Mouse (Mus musculus) embryonic facial prominence, embryonic 11.5 days (tissue): ENCODE results near the gene Mrgprb4. TPM values are rescaled to one million over a fixed set of nuclear protein-coding genes. Genes with fewer than 3 reads are reported as not detected.

Source experiments
- ATAC-seq: fragments of 200-750 bp; cut with Nextera tagmentation; replicated peaks from 2 replicates; pipeline ENCODE4 v1.8.0; 2017; ENCODE audit warnings: low read depth; ENCODE audit not compliant: insufficient number of reproducible peaks, low FRiP score, low TSS enrichment
- DNase-seq: peaks from one replicate; pipeline ENCODE4 v3.0.0-alpha.2; 2015; ENCODE audit warnings: low spot score
- H3K27ac ChIP-seq: fragments of 300-500 bp; sonication (generic); replicated peaks from 2 replicates; pipeline ENCODE4 v1.5.1; 2014; ENCODE audit warnings: mild to moderate bottlenecking, low read depth, low read length, control low read depth
- H3K27me3 ChIP-seq: fragments of 300-500 bp; sonication (generic); 2 replicates; pipeline ENCODE4 v1.6.1; 2014; ENCODE audit warnings: mild to moderate bottlenecking, low read length, moderate library complexity, mixed read lengths; ENCODE audit not compliant: control insufficient read depth, insufficient read depth
- H3K36me3 ChIP-seq: fragments of 300-500 bp; sonication (generic); replicated peaks from 2 replicates; pipeline ENCODE4 v1.6.1; 2014; ENCODE audit warnings: low read depth, mild to moderate bottlenecking, low read length, moderate library complexity, mixed read lengths; ENCODE audit not compliant: control insufficient read depth, insufficient read depth
- H3K4me1 ChIP-seq: fragments of 300-500 bp; sonication (generic); 2 replicates; pipeline ENCODE4 v1.6.1; 2014; ENCODE audit warnings: low read length, mixed read lengths; ENCODE audit not compliant: control insufficient read depth, insufficient read depth
- H3K4me2 ChIP-seq: fragments of 300-500 bp; sonication (generic); 2 replicates; pipeline ENCODE4 v1.6.1; 2014; ENCODE audit warnings: low read depth, mild to moderate bottlenecking, control low read depth, low read length, moderate library complexity
- H3K4me3 ChIP-seq: fragments of 300-500 bp; sonication (generic); 2 replicates; pipeline ENCODE4 v1.5.1; 2014; ENCODE audit warnings: low read depth, low read length, control low read depth
- H3K9ac ChIP-seq: fragments of 300-500 bp; sonication (generic); replicated peaks from 2 replicates; pipeline ENCODE4 v1.6.1; 2014; ENCODE audit warnings: mild to moderate bottlenecking, control low read depth, low read length
- H3K9me3 ChIP-seq: fragments of 300-500 bp; sonication (generic); replicated peaks from 2 replicates; pipeline ENCODE4 v1.6.1; 2016; ENCODE audit warnings: mild to moderate bottlenecking, low read length, inconsistent platforms, mixed read lengths; ENCODE audit not compliant: control insufficient read depth
- WGBS: fragments of 180-500 bp; shearing (Covaris S2); extraction: QIAGEN DNeasy Blood & Tissue Kit; methylation state at CpG from one replicate; pipeline ENCODE4 v1.1.7; 2014; 5-methylcytosine and 5-hydroxymethylcytosine counted together
- polyA plus RNA-seq: library from polyadenylated mRNA; unstranded; fragments of >200 nt; fragmentation: Nextera tagmentation; extraction: Ambion mirVana; gene quantifications from 2 replicates; pipeline ENCODE4 v1.2.1, GENCODE M21; 2014

The Mrgprb4 gene
- not detected in 2 replicates for polyA plus RNA-seq

- Histone ChIP-seq H3K4me3 (no peak within 1 kb of the TSS), H3K36me3 (no peaks in the 10 kb centered on the region), H3K27ac (no peak within 1 kb of the TSS), H3K9ac (no peak within 1 kb of the TSS), H3K27me3 (no peaks in the 10 kb centered on the region), H3K4me1 (no peaks in the 10 kb centered on the region), H3K9me3 (no peaks in the 10 kb centered on the region), H3K4me2 (no peak within 1 kb of the TSS)
- DNase-seq (no peak), ATAC-seq (no peak)
- 87% methylated on average over 3 of the region's 3 CpGs for WGBS
These were observed at the start of gene Mrgprb4 for GRCm38 (mm10) chr7:48199188-48199587. Gene Mrgprb4 (minus strand): TSS chr7:48199288.

DNA sequence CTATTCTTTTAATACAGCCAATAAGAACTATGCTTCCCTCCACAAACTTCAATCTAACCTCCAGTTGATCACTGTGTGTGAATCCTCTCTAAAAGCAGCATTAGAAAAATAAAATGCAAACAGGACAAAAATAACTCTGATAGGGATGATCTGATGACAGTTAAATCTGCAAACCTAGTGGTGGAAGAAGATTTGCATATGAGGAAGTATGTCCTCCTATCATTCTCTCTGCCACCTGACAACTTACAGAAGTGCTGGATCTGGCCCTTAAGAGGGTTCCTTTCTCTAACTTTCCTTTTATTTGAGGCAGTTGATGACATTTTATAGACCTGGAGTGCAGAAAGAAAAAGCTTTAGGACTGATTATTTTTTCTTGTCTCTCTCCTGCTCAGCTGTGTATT is 27.0 kb upstream of the Mrgprb4 start:
- ATAC-seq, result no peak
- H3K9ac ChIP-seq, result no peak overlapping the region
- DNase-seq, result no peak
- no peak overlapping the region for H3K4me2 ChIP-seq
- H3K4me3 ChIP-seq, result no peak overlapping the region
- H3K9me3 ChIP-seq, result no peaks in the 10 kb centered on the region
- H3K4me1 ChIP-seq, result no peaks in the 10 kb centered on the region
- no peaks in the 10 kb centered on the region for H3K36me3 ChIP-seq
- no peaks in the 10 kb centered on the region for H3K27me3 ChIP-seq
- H3K27ac ChIP-seq, result no peak overlapping the region

DNA sequence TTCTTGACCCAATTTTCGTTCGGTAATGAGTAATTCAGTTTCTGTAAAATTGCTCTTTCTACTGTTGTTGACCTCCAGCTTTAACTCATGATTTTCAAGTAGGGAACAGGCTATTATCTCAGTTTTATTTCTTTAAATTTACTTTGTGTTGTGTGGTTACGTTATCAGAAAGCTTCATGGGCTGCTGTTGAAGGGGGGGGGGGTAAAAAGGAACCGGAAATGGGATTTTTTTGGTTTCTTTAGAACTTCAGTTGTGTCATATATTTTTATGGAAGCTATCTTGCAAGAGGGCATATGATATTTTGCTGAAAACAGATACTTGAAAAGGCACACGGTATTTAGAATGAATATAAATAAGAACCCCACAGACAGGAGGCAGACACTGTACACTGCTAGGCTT is 26.0 kb upstream of the Mrgprb4 start:
- Histone ChIP-seq H3K9me3 (no peaks in the 10 kb centered on the region), H3K27ac (no peak overlapping the region), H3K9ac (no peak overlapping the region), H3K4me2 (no peak overlapping the region), H3K4me1 (no peaks in the 10 kb centered on the region), H3K36me3 (no peaks in the 10 kb centered on the region), H3K4me3 (no peak overlapping the region), H3K27me3 (no peaks in the 10 kb centered on the region)
- DNase-seq (no peak), ATAC-seq (no peak)
- 79% methylated on average over 5 of the region's 5 CpGs for WGBS

DNA sequence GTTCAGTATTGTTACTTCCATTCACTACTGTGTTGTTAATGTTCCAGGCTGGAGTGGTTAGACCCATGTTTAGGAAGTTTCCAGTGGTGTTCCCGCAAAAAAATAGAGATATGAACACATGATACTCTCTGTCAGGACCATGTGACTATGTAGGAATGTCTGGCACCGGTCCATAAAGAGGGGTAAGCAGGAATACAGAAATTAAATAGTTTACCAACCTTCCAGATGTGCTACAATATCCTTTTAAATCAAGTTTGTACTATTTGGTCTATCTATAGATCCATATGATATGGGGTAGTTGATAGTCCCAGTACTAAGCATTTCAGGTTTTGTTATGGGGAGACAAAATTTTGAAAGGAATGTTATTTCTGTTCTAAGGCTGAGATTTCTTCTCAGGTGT is 30.2 kb downstream of the Mrgprb4 start, which contains the start of gene Mrgprb5:
TSS of gene Mrgprb5 (minus strand) at position 101 of the 400 bp plus-strand sequence.
- Histone ChIP-seq H3K36me3 (no peaks in the 10 kb centered on the region), H3K27me3 (no peaks in the 10 kb centered on the region), H3K9ac (no peak within 1 kb of the TSS), H3K27ac (no peak within 1 kb of the TSS), H3K4me3 (no peak within 1 kb of the TSS), H3K9me3 (no peaks in the 10 kb centered on the region), H3K4me1 (no peaks in the 10 kb centered on the region), H3K4me2 (no peak within 1 kb of the TSS)
- no peak for DNase-seq
- 70% methylated on average over 2 of the region's 2 CpGs for WGBS
- no peak for ATAC-seq

GRCm38 (mm10) chr7:48167471-48167870 is 31.6 kb downstream of the Mrgprb4 start:
- Histone ChIP-seq H3K9ac (no peak overlapping the region), H3K27me3 (no peaks in the 10 kb centered on the region), H3K9me3 (no peaks in the 10 kb centered on the region), H3K4me3 (no peak overlapping the region), H3K4me1 (no peaks in the 10 kb centered on the region), H3K4me2 (no peak overlapping the region), H3K36me3 (no peaks in the 10 kb centered on the region), H3K27ac (no peak overlapping the region)
- no peak for DNase-seq
- no peak for ATAC-seq
- WGBS, result 90% methylated on average over 2 of the region's 2 CpGs

Other genes with a start within 250 kb of the Mrgprb4 start
- gene Mrgpra4, start 217.2 kb downstream of the Mrgprb4 start, polyA plus RNA-seq, result not detected in 2 replicates
- not detected in 2 replicates for gene Mrgprx1, start 171.7 kb downstream of the Mrgprb4 start, polyA plus RNA-seq
- not detected in 2 replicates for gene Mrgprb5, start 30.3 kb downstream of the Mrgprb4 start, polyA plus RNA-seq
- not detected in 2 replicates for gene Mrgprb8, start 189.2 kb upstream of the Mrgprb4 start, polyA plus RNA-seq